Mouse (Mus musculus): Measurements from ENCODE around the gene Clic5.

- TF ChIP-seq POLR2A (IDR thresholded peaks at IDR 0.05; ENCODE audit: borderline replicate concordance, extremely low read depth, insufficient read depth, insufficient read length, poor library complexity, severe bottlenecking) (no peak), CTCF (IDR thresholded peaks at IDR 0.05; ENCODE audit: borderline replicate concordance, extremely low read depth, insufficient read depth, insufficient read length) (no peak)
These were observed 41.7 kb downstream of the Clic5 start for GRCm38 (mm10) chr17:44230083-44230482.
